Mouse (Mus musculus): ENCODE measurements at regions not wholly inside any gene's neighbourhood (a gene's known extent, or its start where the extent isn't known, plus 50 kb on each side); places are given as distances from the start of the nearest gene placed in this dataset.
A peak's percentile ranks its signal among the peaks of the same experiment; 100 is the strongest.

- H3K27me3 ChIP-seq: no peaks in the 10 kb centered on the region
- H3K4me3 ChIP-seq: no peak overlapping the region
- peak; percentile 66; the same call in 1 of the 2 replicates for ATAC-seq (ENCODE audit: low FRiP score)
- WGBS: 68% methylated on average over 4 of the region's 4 CpGs
- no peaks in the 10 kb centered on the region for H3K9me3 ChIP-seq
- H3K4me1 ChIP-seq (replicated peaks): 0 out of 2 replicates have a peak, but pooled peaks cover 10% of the 10 kb centered on the region
- no peak overlapping the region for H3K27ac ChIP-seq
- no peaks in the 10 kb centered on the region for H3K36me3 ChIP-seq
- no peak overlapping the region for H3K9ac ChIP-seq
- no peak overlapping the region for H3K4me2 ChIP-seq
Measured at GRCm38 (mm10) chr12:16012081-16012480, 195.4 kb upstream of the Trib2 start.

- no peaks in the 10 kb centered on the region for H3K36me3 ChIP-seq
- H3K4me2 ChIP-seq: no peak overlapping the region
- 71% methylated on average over 10 of the region's 10 CpGs for WGBS
- no peak overlapping the region for H3K9ac ChIP-seq
- no peak overlapping the region for H3K27ac ChIP-seq
- no peaks in the 10 kb centered on the region for H3K9me3 ChIP-seq
- H3K4me1 ChIP-seq (replicated peaks): 0 out of 2 replicates have a peak, but pooled peaks cover 10% of the 10 kb centered on the region
- no peak overlapping the region for H3K4me3 ChIP-seq
- ATAC-seq (ENCODE audit: low FRiP score): no peak
- no peaks in the 10 kb centered on the region for H3K27me3 ChIP-seq
Measured at GRCm38 (mm10) chr12:16009822-16010620, 193.3 kb upstream of the Trib2 start.

GRCm38 (mm10) chr12:16008763-16009515, 192.2 kb upstream of the Trib2 start:
- no peaks in the 10 kb centered on the region for H3K36me3 ChIP-seq
- H3K27ac ChIP-seq: no peak overlapping the region; the same call in 1 of the 2 replicates
- ATAC-seq (ENCODE audit: low FRiP score): no peak
- H3K4me2 ChIP-seq: no peak overlapping the region
- H3K4me1 ChIP-seq (replicated peaks): 0 out of 2 replicates have a peak, but pooled peaks cover 10% of the 10 kb centered on the region
- no peak overlapping the region for H3K4me3 ChIP-seq
- no peak overlapping the region for H3K9ac ChIP-seq
- H3K27me3 ChIP-seq: no peaks in the 10 kb centered on the region
- no peaks in the 10 kb centered on the region for H3K9me3 ChIP-seq
- WGBS: 41% methylated on average over 3 of the region's 3 CpGs

GRCm38 (mm10) chr12:16008261-16008660, 191.5 kb upstream of the Trib2 start:
- Histone ChIP-seq H3K9me3 (no peaks in the 10 kb centered on the region), H3K4me3 (no peak overlapping the region), H3K9ac (no peak overlapping the region), H3K4me2 (no peak overlapping the region), H3K27me3 (no peaks in the 10 kb centered on the region), H3K36me3 (no peaks in the 10 kb centered on the region), H3K27ac (no peak overlapping the region; the same call in 1 of the 2 replicates), H3K4me1 (replicated peaks) (0 out of 2 replicates have a peak, but pooled peaks cover 10% of the 10 kb centered on the region)
- WGBS: 85% methylated on average over 4 of the region's 4 CpGs
- no peak for ATAC-seq (ENCODE audit: low FRiP score)

DNA sequence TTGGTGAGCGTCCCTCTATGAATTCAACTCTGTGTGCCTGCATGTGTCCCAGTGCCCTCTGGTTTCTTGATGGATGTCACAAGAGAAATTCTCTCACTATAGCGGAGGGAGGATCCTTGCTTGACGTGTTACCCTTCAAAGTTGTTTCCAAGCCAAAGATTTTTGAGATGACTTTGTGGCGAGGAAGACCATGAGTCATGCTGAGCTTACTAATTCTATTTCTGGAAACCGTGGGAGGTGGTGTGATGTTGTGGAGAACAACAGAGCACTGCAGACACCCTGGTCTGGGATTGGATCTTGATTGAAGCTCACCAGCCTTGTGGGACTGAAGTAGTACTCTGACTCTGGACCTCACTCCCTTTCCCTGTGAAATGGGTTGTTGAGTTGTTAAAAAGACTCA, 190.0 kb upstream of the Trib2 start:
- Histone ChIP-seq H3K9me3 (no peaks in the 10 kb centered on the region), H3K27me3 (no peaks in the 10 kb centered on the region), H3K4me1 (replicated peaks) (0 out of 2 replicates have a peak, but pooled peaks cover 4% of the 10 kb centered on the region), H3K4me3 (no peak overlapping the region), H3K27ac (no peak overlapping the region), H3K9ac (no peak overlapping the region), H3K36me3 (no peaks in the 10 kb centered on the region), H3K4me2 (no peak overlapping the region)
- 92% methylated on average over 5 of the region's 5 CpGs for WGBS
- ATAC-seq (ENCODE audit: low FRiP score): no peak

DNA sequence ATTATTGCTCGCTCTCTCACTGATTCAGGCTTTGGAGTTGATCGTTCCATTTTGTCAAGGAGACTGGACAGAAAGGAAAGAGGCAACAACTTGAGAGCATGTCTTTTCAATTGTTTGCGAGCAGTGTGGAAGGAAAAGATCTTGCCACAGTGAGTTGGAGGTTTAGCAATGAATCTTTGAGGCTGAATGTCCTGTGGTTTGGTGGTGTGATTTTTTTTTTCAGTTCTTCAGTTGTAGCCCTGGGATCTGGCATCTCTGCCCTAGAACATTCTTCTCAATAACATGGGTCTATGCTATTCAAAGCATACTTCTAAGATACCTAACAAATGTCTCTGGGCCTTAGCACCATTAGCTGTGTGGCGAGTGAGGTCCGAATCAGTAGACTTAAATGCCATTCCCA, 189.6 kb upstream of the Trib2 start:
- H3K27ac ChIP-seq: no peak overlapping the region
- H3K4me1 ChIP-seq (replicated peaks): no peaks in the 10 kb centered on the region
- ATAC-seq (ENCODE audit: low FRiP score): no peak
- no peak overlapping the region for H3K4me3 ChIP-seq
- no peaks in the 10 kb centered on the region for H3K27me3 ChIP-seq
- 96% methylated on average over 5 of the region's 5 CpGs for WGBS
- no peaks in the 10 kb centered on the region for H3K9me3 ChIP-seq
- H3K4me2 ChIP-seq: no peak overlapping the region
- H3K9ac ChIP-seq: no peak overlapping the region
- no peaks in the 10 kb centered on the region for H3K36me3 ChIP-seq

- H3K9ac ChIP-seq: no peak overlapping the region
- H3K27ac ChIP-seq: no peak overlapping the region
- H3K36me3 ChIP-seq: no peaks in the 10 kb centered on the region
- WGBS: 91% methylated on average over 7 of the region's 7 CpGs
- H3K27me3 ChIP-seq: no peaks in the 10 kb centered on the region
- no peak for ATAC-seq (ENCODE audit: low FRiP score)
- no peak overlapping the region for H3K4me2 ChIP-seq
- H3K4me1 ChIP-seq (replicated peaks): no peaks in the 10 kb centered on the region
- no peak overlapping the region for H3K4me3 ChIP-seq
- no peaks in the 10 kb centered on the region for H3K9me3 ChIP-seq
Measured at GRCm38 (mm10) chr12:16001811-16002210, 185.1 kb upstream of the Trib2 start.

DNA sequence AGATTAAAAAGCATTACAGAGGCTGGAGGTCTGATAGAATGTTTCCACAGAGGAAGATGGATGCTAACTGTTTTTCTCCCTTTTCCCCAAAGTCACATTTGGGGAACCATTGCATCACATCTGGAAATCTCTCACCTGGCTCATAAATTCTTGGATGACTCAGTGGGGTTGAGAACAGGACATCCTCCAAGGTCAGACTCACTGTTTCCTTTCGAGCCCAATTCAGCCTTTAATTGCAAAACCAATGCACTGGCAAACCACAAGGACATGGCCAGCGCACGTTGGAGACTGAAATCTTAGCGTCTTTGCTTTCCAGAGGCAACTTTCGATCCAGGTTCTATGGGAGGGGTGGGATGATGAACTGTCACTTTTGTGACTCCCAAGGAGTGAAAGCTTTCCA, 184.5 kb upstream of the Trib2 start:
- Histone ChIP-seq H3K27me3 (no peaks in the 10 kb centered on the region), H3K4me2 (no peak overlapping the region), H3K27ac (no peak overlapping the region), H3K9ac (no peak overlapping the region), H3K36me3 (no peaks in the 10 kb centered on the region), H3K4me1 (replicated peaks) (no peaks in the 10 kb centered on the region), H3K9me3 (no peaks in the 10 kb centered on the region), H3K4me3 (no peak overlapping the region)
- ATAC-seq (ENCODE audit: low FRiP score): no peak
- WGBS: 91% methylated on average over 5 of the region's 5 CpGs

GRCm38 (mm10) chr12:15998331-15998730, 181.6 kb upstream of the Trib2 start:
- no peak for ATAC-seq (ENCODE audit: low FRiP score)
- H3K9me3 ChIP-seq: no peaks in the 10 kb centered on the region
- no peak overlapping the region for H3K27ac ChIP-seq
- H3K4me3 ChIP-seq: no peak overlapping the region
- H3K36me3 ChIP-seq: no peaks in the 10 kb centered on the region
- H3K9ac ChIP-seq: no peak overlapping the region
- H3K27me3 ChIP-seq: no peaks in the 10 kb centered on the region
- no peak overlapping the region for H3K4me2 ChIP-seq
- H3K4me1 ChIP-seq (replicated peaks): no peaks in the 10 kb centered on the region

DNA sequence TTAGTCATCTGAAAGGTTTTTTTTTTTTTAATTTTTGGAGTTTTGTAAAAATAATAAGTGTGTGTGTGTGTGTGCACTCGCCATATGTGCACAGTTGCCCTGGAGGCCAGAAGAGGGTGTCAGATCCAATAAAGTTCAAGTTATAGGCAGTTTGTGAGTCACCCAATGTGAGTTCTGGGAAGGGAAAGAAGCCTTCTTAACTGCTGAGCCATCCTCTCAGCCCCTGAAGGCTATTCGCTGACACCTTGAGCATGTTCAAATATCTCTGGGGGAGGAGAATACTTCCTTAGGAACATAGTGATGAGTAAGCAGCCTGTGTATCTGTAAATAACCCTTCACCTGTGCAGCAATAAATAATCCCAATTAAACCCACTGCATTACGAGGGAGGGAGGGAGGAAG, 177.1 kb upstream of the Trib2 start:
- no peaks in the 10 kb centered on the region for H3K4me1 ChIP-seq (replicated peaks)
- H3K4me3 ChIP-seq: no peak overlapping the region
- WGBS: 80% methylated on average over 3 of the region's 3 CpGs
- H3K36me3 ChIP-seq: no peaks in the 10 kb centered on the region
- no peak for ATAC-seq (ENCODE audit: low FRiP score)
- no peaks in the 10 kb centered on the region for H3K9me3 ChIP-seq
- no peak overlapping the region for H3K9ac ChIP-seq
- no peaks in the 10 kb centered on the region for H3K27me3 ChIP-seq
- H3K27ac ChIP-seq: no peak overlapping the region
- no peak overlapping the region for H3K4me2 ChIP-seq

DNA sequence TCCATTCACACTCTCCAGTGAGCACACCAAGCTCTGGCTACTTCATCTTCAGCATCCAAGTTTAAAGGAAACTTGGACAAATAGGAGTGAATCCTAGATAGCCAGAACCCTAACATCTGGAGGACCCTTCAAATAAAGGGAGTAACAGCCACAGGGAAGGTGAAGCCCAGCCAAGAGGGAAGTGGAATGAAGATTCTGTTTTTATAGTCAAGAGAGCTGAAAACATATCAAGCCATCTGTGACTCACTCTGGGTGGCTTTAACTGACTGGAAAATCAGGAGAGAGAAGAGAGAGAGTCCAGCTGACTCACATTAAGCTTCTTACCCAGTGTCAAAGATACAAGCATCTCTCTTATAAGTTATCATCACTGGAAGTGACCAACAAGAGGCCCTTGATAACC, 169.6 kb upstream of the Trib2 start:
- H3K27ac ChIP-seq: no peak overlapping the region
- no peaks in the 10 kb centered on the region for H3K9me3 ChIP-seq
- H3K9ac ChIP-seq: no peak overlapping the region
- no peak for ATAC-seq (ENCODE audit: low FRiP score)
- H3K36me3 ChIP-seq: no peaks in the 10 kb centered on the region
- no peak overlapping the region for H3K4me3 ChIP-seq
- no peak overlapping the region for H3K4me2 ChIP-seq
- no peaks in the 10 kb centered on the region for H3K27me3 ChIP-seq
- H3K4me1 ChIP-seq (replicated peaks): no peaks in the 10 kb centered on the region; the same call in 1 of the 2 replicates

GRCm38 (mm10) chr12:15985649-15986048, 168.9 kb upstream of the Trib2 start:
- no peaks in the 10 kb centered on the region for H3K36me3 ChIP-seq
- 85% methylated on average over 2 of the region's 2 CpGs for WGBS
- no peak for ATAC-seq (ENCODE audit: low FRiP score)
- no peak overlapping the region for H3K27ac ChIP-seq
- H3K4me1 ChIP-seq (replicated peaks): no peaks in the 10 kb centered on the region; the same call in 1 of the 2 replicates
- H3K4me2 ChIP-seq: no peak overlapping the region
- no peaks in the 10 kb centered on the region for H3K9me3 ChIP-seq
- H3K9ac ChIP-seq: no peak overlapping the region
- no peak overlapping the region for H3K4me3 ChIP-seq
- H3K27me3 ChIP-seq: no peaks in the 10 kb centered on the region

Data from hindbrain, embryonic 13.5 days (tissue).